Mouse (Mus musculus) neural tube, embryonic 14.5 days (tissue): ENCODE measurements around the gene Wdr24. TPM values are rescaled to one million over a fixed set of nuclear protein-coding genes. Genes with fewer than 3 reads are reported as not detected.

Source experiments
- ATAC-seq: fragments of 200-750 bp; cut with Nextera tagmentation; 2 replicates; pipeline ENCODE4 v1.8.0; 2017; ENCODE audit warnings: low read depth, mild to moderate bottlenecking, moderate TSS enrichment, moderate library complexity
- H3K27ac ChIP-seq: fragments of 300-500 bp; sonication (generic); 2 replicates; pipeline ENCODE4 v1.5.1; 2014; ENCODE audit warnings: low read depth, mild to moderate bottlenecking, control low read depth, low read length, moderate library complexity, mixed read lengths
- H3K27me3 ChIP-seq: fragments of 300-500 bp; sonication (generic); 2 replicates; pipeline ENCODE4 v1.6.1; 2014; ENCODE audit warnings: low read length; ENCODE audit not compliant: control insufficient read depth, insufficient read depth
- H3K36me3 ChIP-seq: fragments of 300-500 bp; sonication (generic); 2 replicates; pipeline ENCODE4 v1.6.1; 2014; ENCODE audit warnings: low read length, mixed read lengths; ENCODE audit not compliant: control insufficient read depth, insufficient read depth
- H3K4me1 ChIP-seq: fragments of 300-500 bp; sonication (generic); 2 replicates; pipeline ENCODE4 v1.6.1; 2014; ENCODE audit warnings: low read length; ENCODE audit not compliant: control insufficient read depth, insufficient read depth
- H3K4me2 ChIP-seq: fragments of 300-500 bp; sonication (generic); 2 replicates; pipeline ENCODE4 v1.6.1; 2014; ENCODE audit warnings: mild to moderate bottlenecking, low read depth, low read length, control low read depth
- H3K4me3 ChIP-seq: fragments of 300-500 bp; sonication (generic); 2 replicates; pipeline ENCODE4 v1.5.1; 2014; ENCODE audit warnings: low read depth, low read length, control low read depth, mixed read lengths
- H3K9ac ChIP-seq: fragments of 300-500 bp; sonication (generic); replicated peaks from 2 replicates; pipeline ENCODE4 v1.6.1; 2014; ENCODE audit warnings: low read depth, mild to moderate bottlenecking, control low read depth, low read length, mixed read lengths
- H3K9me3 ChIP-seq: fragments of 300-500 bp; sonication (generic); 2 replicates; pipeline ENCODE4 v1.6.1; 2016; ENCODE audit warnings: low read length; ENCODE audit not compliant: control insufficient read depth
- WGBS: fragments of 180-500 bp; shearing (Covaris S2); extraction: QIAGEN DNeasy Blood & Tissue Kit; methylation state at CpG from one replicate; pipeline ENCODE4 v1.1.7; 2014; 5-methylcytosine and 5-hydroxymethylcytosine counted together
- polyA plus RNA-seq: library from polyadenylated mRNA; unstranded; fragments of >200 nt; fragmentation: Nextera tagmentation; extraction: Ambion mirVana; gene quantifications from 2 replicates; pipeline ENCODE4 v1.2.1, GENCODE M21; 2014

Gene Wdr24
- polyA plus RNA-seq, 1 experiment from 2014 or later: 29.5 TPM

DNA sequence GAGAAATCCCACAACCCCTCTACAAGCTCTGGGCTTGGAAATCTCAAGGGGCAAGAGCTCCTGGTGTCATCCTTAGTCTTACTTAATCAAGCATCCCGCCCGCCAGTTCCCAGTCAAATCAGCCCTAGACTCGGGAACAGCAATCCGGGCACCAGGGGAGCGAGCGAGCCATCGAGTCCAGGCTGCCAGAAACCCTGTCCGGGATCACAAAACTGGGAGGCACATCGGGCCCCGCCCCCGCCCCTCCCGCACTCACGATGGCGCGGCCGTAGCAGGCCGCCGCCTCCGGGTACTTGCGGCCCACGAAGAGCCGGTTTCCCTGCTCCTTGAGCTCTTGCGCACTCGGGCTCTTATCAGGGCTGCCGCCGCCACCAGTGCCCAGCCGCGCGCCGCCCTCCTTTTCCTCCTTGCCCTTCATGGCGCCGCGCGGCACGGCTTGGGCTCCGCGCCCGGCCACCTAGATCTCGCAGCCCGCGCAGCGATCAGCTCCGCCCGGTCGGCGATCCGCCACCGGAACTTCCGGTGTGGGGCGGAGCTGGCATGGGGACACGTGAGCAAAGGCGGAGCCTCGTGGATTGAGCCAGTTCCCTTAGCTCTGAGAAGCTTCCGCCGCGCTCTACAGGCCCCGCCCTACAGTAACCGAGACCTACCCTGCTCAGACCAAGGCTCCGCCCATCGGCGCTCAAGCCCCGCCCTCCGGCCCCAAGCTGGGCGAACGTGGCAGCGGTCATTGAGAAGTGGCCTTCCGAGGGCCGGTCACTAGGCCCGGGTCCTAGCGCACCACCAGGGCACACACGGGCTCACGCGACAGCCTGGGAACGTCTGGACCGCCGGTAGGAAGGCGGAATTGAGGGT, 9.2 kb downstream of the Wdr24 start:
- peaks cover 17% of the 10 kb centered on the region for H3K36me3 ChIP-seq
- H3K9me3 ChIP-seq: no peaks in the 10 kb centered on the region
- peak overlapping the region; percentile 90 for H3K4me2 ChIP-seq
- H3K27ac ChIP-seq: peak overlapping the region; percentile 93
- WGBS: under 1% methylated on average over 67 of the region's 77 CpGs
- peak; percentile 90 for ATAC-seq
- peak overlapping the region; percentile 76 for H3K9ac ChIP-seq
- H3K27me3 ChIP-seq: no peaks in the 10 kb centered on the region
- peak overlapping the region; percentile 82 for H3K4me3 ChIP-seq
- peaks cover 77% of the 10 kb centered on the region for H3K4me1 ChIP-seq

DNA sequence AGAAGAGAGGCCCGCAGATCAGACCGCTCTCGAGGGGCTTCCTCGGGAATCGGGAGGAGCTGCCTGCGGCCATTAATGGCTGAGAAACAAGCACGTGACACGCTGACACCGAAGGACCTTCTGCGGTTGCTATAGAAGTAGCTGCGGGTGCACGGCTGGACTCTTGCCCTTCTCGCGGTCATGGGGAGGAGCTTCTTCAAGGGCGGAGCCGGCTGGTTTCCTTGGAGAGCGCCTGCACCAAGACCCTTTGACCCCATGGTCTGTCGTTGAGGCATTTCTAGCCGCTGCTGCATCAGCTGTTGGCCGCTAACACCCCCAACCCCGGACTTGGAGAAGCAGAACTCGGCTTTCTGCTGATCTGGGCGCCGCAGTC, 9.8 kb downstream of the Wdr24 start, which contains the start of gene Stub1:
Gene Stub1, minus strand, starts transcription at position 114 of the 373 bp plus-strand sequence.
- Histone ChIP-seq H3K4me1 (peaks cover 71% of the 10 kb centered on the region), H3K27me3 (no peaks in the 10 kb centered on the region), H3K36me3 (peaks cover 16% of the 10 kb centered on the region), H3K4me3 (peak within 1 kb of the TSS; percentile 82), H3K9ac (peak within 1 kb of the TSS; percentile 76), H3K27ac (peak within 1 kb of the TSS; percentile 93), H3K4me2 (peak within 1 kb of the TSS; percentile 90), H3K9me3 (no peaks in the 10 kb centered on the region)
- WGBS: under 1% methylated on average over 24 of the region's 24 CpGs
- peak; percentile 57 for ATAC-seq

DNA sequence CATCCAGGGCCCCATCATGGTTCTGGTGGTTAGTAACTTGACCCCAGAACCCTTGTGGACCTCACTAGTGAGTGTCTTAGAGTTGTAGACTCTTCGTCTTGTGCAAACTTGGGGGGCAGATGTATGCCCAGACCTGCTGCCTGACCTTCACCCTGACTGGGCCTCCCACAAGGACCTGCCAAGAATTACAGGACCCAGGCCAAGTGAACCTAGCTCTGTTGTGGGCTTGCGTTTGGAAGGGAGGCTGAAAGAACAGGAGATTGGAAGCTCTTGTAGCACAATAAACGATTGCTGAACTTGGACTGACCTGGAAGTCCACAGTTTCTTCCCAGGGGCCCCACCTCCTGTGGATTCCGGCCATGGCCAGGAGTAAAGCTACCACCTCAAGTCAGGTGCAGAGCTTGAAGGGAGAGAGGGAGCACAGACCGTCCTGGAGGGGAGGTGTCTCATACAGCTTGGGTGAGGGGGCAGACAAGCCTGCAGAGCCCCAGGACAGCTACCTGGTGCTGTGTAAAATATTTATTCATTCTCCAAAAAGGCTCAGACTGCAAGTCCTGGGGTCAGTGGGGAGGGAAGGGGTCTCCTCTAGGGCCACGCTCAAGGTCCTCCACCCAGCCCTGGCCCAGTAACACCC, 10.7 kb downstream of the Wdr24 start:
- Histone ChIP-seq H3K36me3 (peaks cover 16% of the 10 kb centered on the region), H3K4me3 (peak overlapping the region; percentile 82), H3K9ac (peak overlapping the region; percentile 76), H3K9me3 (no peaks in the 10 kb centered on the region), H3K4me1 (peaks cover 69% of the 10 kb centered on the region), H3K4me2 (peak overlapping the region; percentile 90), H3K27me3 (no peaks in the 10 kb centered on the region), H3K27ac (peak overlapping the region; percentile 93; the same call in 1 of the 2 replicates)
- no peak for ATAC-seq
- WGBS: 59% methylated on average over 6 of the region's 6 CpGs

DNA sequence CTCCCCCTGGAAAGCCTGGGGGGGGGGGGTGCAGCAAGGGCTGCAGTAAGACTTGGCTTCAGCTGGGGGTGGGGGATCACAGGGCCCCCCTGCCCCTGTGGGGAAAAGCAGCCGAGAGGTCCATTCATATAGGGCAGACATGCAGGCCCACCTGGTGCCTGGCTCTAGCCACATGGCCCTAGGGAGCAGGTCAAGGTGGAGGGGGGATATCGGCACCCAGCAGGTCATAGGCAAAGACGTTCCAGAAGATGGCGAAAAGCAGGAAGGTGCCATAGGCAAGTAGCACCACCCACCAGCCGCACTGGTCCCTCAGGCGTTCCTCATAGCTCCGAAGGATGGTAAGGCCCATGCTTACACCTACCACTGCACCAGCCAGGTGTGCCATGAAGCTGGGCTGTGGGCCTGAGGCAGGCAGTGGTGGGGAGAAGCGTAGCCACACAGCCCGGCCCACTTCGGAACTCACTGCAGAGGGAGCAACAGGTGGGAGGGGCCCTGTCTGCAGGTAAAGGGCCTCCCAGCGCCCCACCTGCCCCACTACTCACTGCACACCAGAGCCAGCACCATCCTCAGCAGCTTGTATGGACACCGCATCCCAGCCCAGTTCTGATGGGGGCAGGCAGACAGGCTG, 11.3 kb downstream of the Wdr24 start:
- H3K9ac ChIP-seq: peak overlapping the region; percentile 76
- peak overlapping the region; percentile 82; the same call in 1 of the 2 replicates for H3K4me3 ChIP-seq
- H3K9me3 ChIP-seq: no peaks in the 10 kb centered on the region
- WGBS: 93% methylated on average over 12 of the region's 12 CpGs
- H3K27me3 ChIP-seq: no peaks in the 10 kb centered on the region
- peaks cover 20% of the 10 kb centered on the region for H3K36me3 ChIP-seq
- H3K4me2 ChIP-seq: peak overlapping the region; percentile 90
- no peak overlapping the region for H3K27ac ChIP-seq
- no peak for ATAC-seq
- peaks cover 64% of the 10 kb centered on the region for H3K4me1 ChIP-seq

DNA sequence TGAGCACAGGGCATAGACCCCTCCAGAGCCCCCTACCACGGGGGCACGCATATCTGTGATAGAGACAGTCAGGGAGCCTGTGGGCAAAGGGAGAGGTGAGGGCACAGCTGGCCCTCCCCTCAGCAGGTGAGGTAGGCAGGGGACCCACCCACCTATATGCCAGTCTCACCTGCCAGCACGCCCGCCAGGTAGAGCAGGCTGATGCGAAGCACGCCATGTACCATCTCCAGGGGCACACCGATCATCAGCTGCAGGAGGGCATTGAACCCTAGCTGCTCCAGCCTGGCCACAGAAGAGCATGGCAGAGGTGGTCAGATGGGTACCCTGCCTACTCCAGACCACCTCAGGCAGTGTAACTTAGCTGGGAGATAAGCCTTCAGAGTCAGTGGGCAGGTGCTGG, 11.9 kb downstream of the Wdr24 start:
- 95% methylated on average over 7 of the region's 7 CpGs for WGBS
- no peak overlapping the region for H3K9ac ChIP-seq
- no peak for ATAC-seq
- H3K4me3 ChIP-seq: 0 out of 2 replicates have a peak overlapping the region, but pooled peaks have one; percentile 9
- H3K4me2 ChIP-seq: peak overlapping the region; percentile 90
- H3K27me3 ChIP-seq: no peaks in the 10 kb centered on the region
- H3K36me3 ChIP-seq: peaks cover 22% of the 10 kb centered on the region
- peaks cover 59% of the 10 kb centered on the region for H3K4me1 ChIP-seq
- H3K9me3 ChIP-seq: no peaks in the 10 kb centered on the region
- no peak overlapping the region for H3K27ac ChIP-seq

DNA sequence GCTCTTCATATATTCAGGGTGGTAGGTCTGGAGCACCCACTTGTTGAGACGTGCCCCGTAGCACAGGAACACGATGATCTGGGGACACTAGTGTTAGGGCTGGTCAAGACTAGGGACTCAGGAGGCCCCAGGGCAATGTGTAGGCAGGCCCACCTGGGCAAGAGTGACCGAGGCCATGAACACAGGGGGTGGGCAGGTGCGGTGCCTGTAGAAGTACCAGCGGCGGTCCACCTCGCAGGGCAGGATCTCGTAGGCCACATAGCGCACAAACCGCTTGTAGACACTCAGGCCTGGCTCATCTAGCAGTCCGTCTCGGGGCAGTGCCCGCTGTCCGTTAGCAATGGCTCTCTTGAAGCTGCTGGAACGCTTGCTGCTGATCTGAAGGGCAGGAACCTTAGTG, 12.4 kb downstream of the Wdr24 start:
- Histone ChIP-seq H3K4me1 (peaks cover 55% of the 10 kb centered on the region), H3K4me3 (0 out of 2 replicates have a peak overlapping the region, but pooled peaks have one; percentile 9), H3K4me2 (peak overlapping the region; percentile 72), H3K27me3 (no peaks in the 10 kb centered on the region), H3K9ac (peak overlapping the region; percentile 73; the same call in 1 of the 2 replicates), H3K9me3 (no peaks in the 10 kb centered on the region), H3K36me3 (peaks cover 22% of the 10 kb centered on the region), H3K27ac (no peak overlapping the region)
- WGBS: 94% methylated on average over 16 of the region's 16 CpGs
- no peak for ATAC-seq

DNA sequence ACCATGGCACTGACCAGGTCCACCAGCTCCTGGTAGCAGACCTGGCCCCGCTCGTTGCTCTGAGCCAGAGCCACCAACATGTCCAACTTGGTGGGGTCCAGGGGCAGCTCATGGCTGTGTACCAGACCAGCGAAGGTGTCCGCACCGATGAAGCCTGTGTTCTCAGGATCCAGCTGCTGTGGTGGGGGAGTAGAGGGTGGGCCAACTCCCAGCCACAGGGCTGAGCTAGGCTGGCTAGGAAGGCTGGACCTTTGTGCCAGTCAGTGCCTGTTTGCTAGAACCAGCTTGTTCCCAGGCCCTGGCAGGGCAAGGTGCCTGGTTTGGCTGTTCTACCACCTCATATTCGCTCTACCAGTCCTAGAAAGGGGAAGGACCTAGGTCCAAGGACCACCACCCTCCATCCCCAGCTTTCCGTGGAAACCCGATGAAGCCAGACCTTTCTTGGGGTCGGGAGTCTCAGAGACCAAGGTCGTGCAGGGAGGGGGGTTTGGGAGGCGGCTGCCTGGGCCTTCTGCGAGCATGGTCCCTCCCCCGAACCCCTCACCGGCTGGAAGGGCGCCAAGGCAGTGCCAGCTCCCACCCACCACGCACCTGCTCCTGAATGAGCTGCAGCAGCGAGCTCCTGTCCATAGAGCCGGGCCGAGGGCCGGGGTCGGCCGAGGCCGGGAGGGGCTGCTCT, 13.1 kb downstream of the Wdr24 start:
- ATAC-seq: no peak
- Histone ChIP-seq H3K4me2 (peak overlapping the region; percentile 72), H3K9me3 (no peaks in the 10 kb centered on the region), H3K27ac (peak overlapping the region; percentile 83), H3K4me3 (peak overlapping the region; percentile 38), H3K36me3 (peaks cover 22% of the 10 kb centered on the region), H3K27me3 (no peaks in the 10 kb centered on the region), H3K9ac (peak overlapping the region; percentile 73), H3K4me1 (peaks cover 48% of the 10 kb centered on the region)
- 20% methylated on average over 23 of the region's 23 CpGs for WGBS

DNA sequence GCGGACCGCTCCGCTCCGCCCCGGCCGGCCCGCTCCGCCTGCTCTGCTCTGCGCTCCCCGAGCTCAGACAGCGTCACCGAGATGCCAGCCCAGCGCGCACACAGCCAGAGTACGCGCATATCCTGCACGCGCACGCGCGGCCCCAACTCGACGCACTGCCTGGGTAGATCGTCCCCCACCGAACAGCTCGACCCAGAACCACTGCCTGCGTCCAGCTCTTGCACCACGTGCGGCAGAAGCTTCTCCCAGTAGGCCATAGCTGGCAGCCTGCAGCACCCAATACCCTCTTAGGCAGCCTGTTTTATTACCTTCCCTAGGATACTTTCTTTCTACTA, 13.6 kb downstream of the Wdr24 start, which contains the start of gene Rhbdl1:
Gene Rhbdl1, minus strand, starts transcription at position 220 of the 335 bp plus-strand sequence.
- peak within 1 kb of the TSS; percentile 83 for H3K27ac ChIP-seq
- peaks cover 42% of the 10 kb centered on the region for H3K4me1 ChIP-seq
- 2% methylated on average over 26 of the region's 29 CpGs for WGBS
- H3K4me2 ChIP-seq: peak within 1 kb of the TSS; percentile 72
- H3K27me3 ChIP-seq: no peaks in the 10 kb centered on the region
- H3K9ac ChIP-seq: peak within 1 kb of the TSS; percentile 73
- H3K9me3 ChIP-seq: no peaks in the 10 kb centered on the region
- ATAC-seq: peak; percentile 19; the same call in 1 of the 2 replicates
- H3K4me3 ChIP-seq: peak within 1 kb of the TSS; percentile 38
- H3K36me3 ChIP-seq: peaks cover 26% of the 10 kb centered on the region
